Mouse (Mus musculus) thymus, adult 2 months (tissue): Measurements from ENCODE around the gene Kif18a. TPM values are rescaled to one million over a fixed set of nuclear protein-coding genes. Genes with fewer than 3 reads are reported as not detected.

ENCODE experiments used
- DNase-seq: peaks from one replicate; pipeline ENCODE4 v3.0.0; 2021
- H3K27ac ChIP-seq: fragments of 200-500 bp; 2 replicates; pipeline ENCODE4 v1.5.1; 2012; ENCODE audit warnings: low read length, control low read depth; ENCODE audit not compliant: control insufficient read depth, insufficient read depth
- H3K27me3 ChIP-seq: fragments of 200-500 bp; 2 replicates; pipeline ENCODE4 v1.6.1; 2012; ENCODE audit warnings: mild to moderate bottlenecking, low read length, moderate library complexity, mixed read lengths; ENCODE audit not compliant: control insufficient read depth, insufficient read depth
- H3K36me3 ChIP-seq: fragments of 200-500 bp; 2 replicates; pipeline ENCODE4 v1.6.1; 2012; ENCODE audit warnings: mild to moderate bottlenecking, low read length, moderate library complexity; ENCODE audit not compliant: control insufficient read depth, insufficient read depth
- H3K4me1 ChIP-seq: fragments of 200-500 bp; replicated peaks from 2 replicates; pipeline ENCODE4 v1.6.1; 2012; ENCODE audit warnings: low read length; ENCODE audit not compliant: control insufficient read depth, insufficient read depth
- H3K4me3 ChIP-seq: fragments of 200-500 bp; 2 replicates; pipeline ENCODE4 v1.5.1; 2012; ENCODE audit warnings: mild to moderate bottlenecking, low read length, control low read depth, moderate library complexity; ENCODE audit not compliant: control insufficient read depth, insufficient read depth
- CTCF ChIP-seq: fragments of 200-500 bp; IDR thresholded peaks from 2 replicates; pipeline ENCODE4 v1.5.1; 2012; ENCODE audit warnings: mild to moderate bottlenecking, control low read depth, low read length, moderate library complexity, borderline replicate concordance; ENCODE audit not compliant: control insufficient read depth, poor library complexity, insufficient read depth; ENCODE audit errors: extremely low read depth
- POLR2A ChIP-seq: fragments of 200-500 bp; IDR thresholded peaks from 2 replicates; pipeline ENCODE4 v1.6.1; 2012; ENCODE audit warnings: mild to moderate bottlenecking, low read length, control low read depth, moderate library complexity; ENCODE audit not compliant: control insufficient read depth, poor library complexity, insufficient read depth; ENCODE audit errors: extremely low read depth
- WGBS: fragments of 180-500 bp; shearing (Covaris S2); methylation state at CpG from one replicate; pipeline ENCODE4 v1.1.7; 2018; 5-methylcytosine and 5-hydroxymethylcytosine counted together
- polyA plus RNA-seq: library from polyadenylated mRNA; depleted of rRNA; stranded (reverse); fragments of >200 nt; gene quantifications from 2 replicates; pipeline ENCODE4 v1.2.3, GENCODE M21; 2012; rRNA removed

Gene Kif18a
- polyA plus RNA-seq, 1 experiment, result 2.7 TPM

DNA sequence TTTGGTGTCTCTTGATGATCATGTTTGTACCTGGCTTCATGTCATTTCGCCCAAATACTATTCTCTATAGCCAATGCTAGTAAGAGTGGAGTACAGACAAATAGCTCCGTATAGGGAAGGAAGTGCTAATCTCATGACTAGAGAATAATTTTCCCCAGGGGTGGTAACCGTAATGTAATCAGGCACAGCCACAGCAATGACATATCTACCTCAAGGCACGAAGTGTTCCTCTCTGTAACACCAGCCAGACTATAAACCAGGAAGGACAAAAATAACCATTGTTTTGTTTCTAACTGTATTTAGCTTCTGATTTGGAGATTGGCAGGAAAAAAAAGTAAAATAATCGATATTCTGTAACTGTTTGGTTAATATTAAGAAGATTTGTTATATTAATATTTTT is 108.2 kb downstream of the Kif18a start:
- Histone ChIP-seq H3K4me3 (no peak overlapping the region), H3K27ac (no peak overlapping the region), H3K27me3 (no peaks in the 10 kb centered on the region), H3K36me3 (no peaks in the 10 kb centered on the region), H3K4me1 (no peaks in the 10 kb centered on the region)
- WGBS, result 35% methylated on average over 5 of the region's 5 CpGs
- DNase-seq, result no peak
- no peak for TF ChIP-seq POLR2A
- TF ChIP-seq CTCF, result no peak

DNA sequence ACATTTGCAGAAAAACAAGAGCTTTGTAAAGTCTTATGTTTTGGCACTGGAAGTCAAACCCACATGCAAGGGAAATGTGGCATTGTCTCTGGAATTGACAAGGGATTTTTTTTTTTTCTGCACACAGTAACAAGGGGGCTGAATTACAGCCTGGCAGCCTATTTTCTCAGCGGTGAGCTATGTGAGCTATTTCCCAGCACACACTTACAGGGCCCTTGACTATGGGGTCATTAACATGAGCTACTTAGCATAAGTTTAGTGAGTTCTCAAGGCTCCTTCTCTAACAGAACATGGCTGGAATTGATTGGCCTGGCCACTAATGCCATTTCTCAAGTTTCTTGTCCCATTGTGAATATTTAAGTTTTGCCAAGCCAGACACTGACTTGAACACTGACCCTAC is 109.4 kb downstream of the Kif18a start:
- H3K4me1 ChIP-seq, result no peaks in the 10 kb centered on the region
- TF ChIP-seq CTCF (no peak), POLR2A (no peak)
- no peak overlapping the region for H3K4me3 ChIP-seq
- H3K27me3 ChIP-seq, result no peaks in the 10 kb centered on the region
- WGBS, result 71% methylated on average over 1 of the region's 1 CpGs
- H3K36me3 ChIP-seq, result no peaks in the 10 kb centered on the region
- H3K27ac ChIP-seq, result no peak overlapping the region
- DNase-seq, result no peak

Other genes starting within 250 kb of the Kif18a start
- 3.3 and 4.7 TPM in 2 replicates for gene Mettl15, start within 50 bp of the Kif18a start, polyA plus RNA-seq